Comparison of ENCODE assay signal across 8 mouse cellular contexts in genomic region chr7:16842645-16843063, GRCm38 (mm10). TPM values are rescaled to one million over a fixed set of nuclear protein-coding genes. Genes with fewer than 3 reads are reported as not detected.
DNase-seq lines count a peak whose midpoint lies in the region; ATAC-seq and TF ChIP-seq lines count a peak whose summit lies in the region.

Prkd2 (plus strand) TSS chr7:16842902.

- peak; percentile 88 to 89 for DNase-seq in B cell, adult 2 months
- DNase-seq in brain, adult 2 months (ENCODE audit: low read depth, low spot score), result peak; percentile 91
- DNase-seq in heart, adult 9 months (ENCODE audit: low spot score in 2 of 2), result peak; percentile 95 to 96
- peak; percentile 92 for DNase-seq in kidney, adult 9 months
- peak; percentile 89 to 95 for DNase-seq in spleen, adult 18-20 months

- H3K4me2 ChIP-seq in limb, embryonic 13.5 days (replicated peaks), result peak within 1 kb of the TSS; percentile 98
- H3K4me2 ChIP-seq in midbrain, embryonic 15.5 days, result peak within 1 kb of the TSS; percentile 94

- peak within 1 kb of the TSS; percentile 59 for H3K4me3 ChIP-seq in embryonic fibroblast, embryonic 13.5 days (ENCODE audit: insufficient read depth, low read length)
- peak within 1 kb of the TSS; percentile 68 for H3K4me3 ChIP-seq in limb, embryonic 13.5 days
- peak within 1 kb of the TSS; percentile 64 for H3K4me3 ChIP-seq in midbrain, embryonic 15.5 days

- no peaks in the 10 kb centered on the region for H3K27me3 ChIP-seq in limb, embryonic 13.5 days
- no peaks in the 10 kb centered on the region for H3K27me3 ChIP-seq in midbrain, embryonic 15.5 days (replicated peaks)

- H3K27ac ChIP-seq in embryonic fibroblast, embryonic 13.5 days (ENCODE audit: insufficient read depth, low read length), result peak within 1 kb of the TSS; percentile 55
- H3K27ac ChIP-seq in limb, embryonic 13.5 days, result peak within 1 kb of the TSS; percentile 86
- peak within 1 kb of the TSS; percentile 72 for H3K27ac ChIP-seq in midbrain, embryonic 15.5 days

- WGBS in limb, embryonic 13.5 days, result under 1% methylated on average over 32 of the region's 32 CpGs
- WGBS in midbrain, embryonic 15.5 days, result under 1% methylated on average over 32 of the region's 32 CpGs

- ATAC-seq in limb, embryonic 13.5 days (ENCODE audit: low FRiP score, low read depth), result peak; percentile 81
- peak; percentile 87 for ATAC-seq in midbrain, embryonic 15.5 days (replicated peaks)

- peak; percentile 65 for TF ChIP-seq POLR2A in embryonic fibroblast, embryonic 13.5 days (IDR thresholded peaks at IDR 0.05; ENCODE audit: low read depth, low read length)

- H3K9me3 ChIP-seq in limb, embryonic 13.5 days, result no peaks in the 10 kb centered on the region
- H3K9me3 ChIP-seq in midbrain, embryonic 15.5 days, result no peaks in the 10 kb centered on the region

- H3K36me3 ChIP-seq in limb, embryonic 13.5 days, result peaks cover 56% of the 10 kb centered on the region
- H3K36me3 ChIP-seq in midbrain, embryonic 15.5 days (replicated peaks), result peaks cover 35% of the 10 kb centered on the region

- H3K9ac ChIP-seq in limb, embryonic 13.5 days, result peak within 1 kb of the TSS; percentile 89
- H3K9ac ChIP-seq in midbrain, embryonic 15.5 days, result peak within 1 kb of the TSS; percentile 53

- no peak for TF ChIP-seq CTCF in embryonic fibroblast, embryonic 13.5 days (IDR thresholded peaks at IDR 0.05; ENCODE audit: borderline replicate concordance, insufficient read depth, low read length)

- H3K4me1 ChIP-seq in embryonic fibroblast, embryonic 13.5 days (ENCODE audit: control insufficient read depth, insufficient read depth, low read length), result peaks cover 2% of the 10 kb centered on the region; the same call in 1 of the 2 replicates
- peaks cover 28% of the 10 kb centered on the region for H3K4me1 ChIP-seq in limb, embryonic 13.5 days
- peaks cover 27% of the 10 kb centered on the region for H3K4me1 ChIP-seq in midbrain, embryonic 15.5 days

RNA-seq across cellular contexts. Expression of gene Prkd2, which starts in this region (rescaled TPM):
- polyA plus RNA-seq in embryonic fibroblast, embryonic 13.5 days (2011; ENCODE audit: insufficient read length, low read depth, missing spikeins), result 17.2 and 17.8 TPM in 2 replicates
- polyA plus RNA-seq in limb, embryonic 13.5 days (2015; fragmentation: Nextera tagmentation; extraction: Ambion mirVana), result 20.8 and 20.9 TPM in 2 replicates
- polyA plus RNA-seq in midbrain, embryonic 15.5 days (2015; fragmentation: Nextera tagmentation; extraction: Ambion mirVana), result 6.7 TPM in 2 replicates

Comparison
In these comparisons a context has a peak if more than half of its experiments do, and no peak if none do; other contexts are left out.
1. Peak in every context shown above with its lines: DNase-seq, ATAC-seq, H3K4me3 ChIP-seq and H3K27ac ChIP-seq.